Mouse (Mus musculus) lung, postnatal 0 days (tissue): ENCODE results near the gene Phka2. TPM values are rescaled to one million over a fixed set of nuclear protein-coding genes. Genes with fewer than 3 reads are reported as not detected.
A peak's percentile ranks its signal among the peaks of the same experiment; 100 is the strongest.

ENCODE experiments used
- ATAC-seq: fragments of 200-750 bp; cut with Nextera tagmentation; 2 replicates; pipeline ENCODE4 v1.8.0; 2017; ENCODE audit warnings: moderate library complexity
- DNase-seq: peaks from one replicate; pipeline ENCODE4 v3.0.0-alpha.2; 2016; ENCODE audit warnings: low spot score
- H3K27ac ChIP-seq: fragments of 300-500 bp; sonication (generic); 2 replicates; pipeline ENCODE4 v1.5.1; 2014; ENCODE audit warnings: antibody characterized with exemption, mild to moderate bottlenecking, low read length, mixed read lengths
- H3K27me3 ChIP-seq: fragments of 300-500 bp; sonication (generic); replicated peaks from 2 replicates; pipeline ENCODE4 v1.6.1; 2014; ENCODE audit warnings: low read length, mixed read lengths; ENCODE audit not compliant: insufficient read depth
- H3K36me3 ChIP-seq: fragments of 300-500 bp; sonication (generic); 2 replicates; pipeline ENCODE4 v1.6.1; 2014; ENCODE audit warnings: low read length, mixed read lengths; ENCODE audit not compliant: insufficient read depth
- H3K4me1 ChIP-seq: fragments of 300-500 bp; sonication (generic); 2 replicates; pipeline ENCODE4 v1.6.1; 2014; ENCODE audit warnings: antibody characterized with exemption, low read depth, low read length, mixed read lengths; ENCODE audit not compliant: insufficient read depth
- H3K4me2 ChIP-seq: fragments of 300-500 bp; sonication (generic); replicated peaks from 2 replicates; pipeline ENCODE4 v1.6.1; 2014; ENCODE audit warnings: low read depth, mild to moderate bottlenecking, low read length, moderate library complexity, mixed read lengths
- H3K4me3 ChIP-seq: fragments of 300-500 bp; sonication (generic); 2 replicates; pipeline ENCODE4 v1.5.1; 2014; ENCODE audit warnings: low read depth, low read length
- H3K9ac ChIP-seq: fragments of 300-500 bp; sonication (generic); replicated peaks from 2 replicates; pipeline ENCODE4 v1.6.1; 2014; ENCODE audit warnings: low read depth, mild to moderate bottlenecking
- H3K9me3 ChIP-seq: fragments of 300-500 bp; sonication (generic); 2 replicates; pipeline ENCODE4 v1.6.1; 2016; ENCODE audit warnings: low read length, mixed read lengths
- CTCF ChIP-seq: IDR thresholded peaks from 2 replicates; pipeline ENCODE4 v1.5.1; 2016; ENCODE audit warnings: antibody characterized with exemption, mild to moderate bottlenecking
- EP300 ChIP-seq: IDR thresholded peaks from 2 replicates; pipeline ENCODE4 v1.6.1; 2016; ENCODE audit warnings: antibody characterized with exemption, mild to moderate bottlenecking, control low read depth
- WGBS: fragments of 180-500 bp; shearing (Covaris S2); extraction: QIAGEN DNeasy Blood & Tissue Kit; methylation state at CpG from one replicate; pipeline ENCODE4 v1.1.7; 2014; 5-methylcytosine and 5-hydroxymethylcytosine counted together
- polyA plus RNA-seq: library from polyadenylated mRNA; unstranded; fragments of >200 nt; fragmentation: Nextera tagmentation; extraction: Ambion mirVana; gene quantifications from 2 replicates; pipeline ENCODE4 v1.2.1, GENCODE M21; 2015

The Phka2 gene
- polyA plus RNA-seq, 1 experiment from 2014 or later, result 9.9 TPM

DNA sequence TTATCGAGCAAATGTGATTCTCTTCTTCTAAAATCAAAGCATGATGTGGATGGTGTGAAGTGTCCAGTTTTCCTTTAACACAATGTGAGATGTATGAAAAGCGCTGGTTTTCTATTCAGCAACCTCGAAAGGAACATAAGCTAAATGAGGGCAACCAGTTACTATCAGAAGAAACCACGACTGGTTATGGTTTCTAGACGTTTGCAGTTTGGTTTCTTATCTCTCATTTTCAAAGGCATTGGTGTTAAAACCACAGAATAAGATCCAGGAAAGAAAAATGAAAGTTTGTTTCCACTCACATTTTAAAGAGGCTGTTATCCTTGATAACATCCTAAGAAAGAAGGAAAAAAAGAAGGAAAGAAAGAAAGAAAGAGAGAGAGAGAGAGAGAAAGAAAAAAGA, 5.5 kb upstream of the Phka2 start:
- no peak for ATAC-seq

DNA sequence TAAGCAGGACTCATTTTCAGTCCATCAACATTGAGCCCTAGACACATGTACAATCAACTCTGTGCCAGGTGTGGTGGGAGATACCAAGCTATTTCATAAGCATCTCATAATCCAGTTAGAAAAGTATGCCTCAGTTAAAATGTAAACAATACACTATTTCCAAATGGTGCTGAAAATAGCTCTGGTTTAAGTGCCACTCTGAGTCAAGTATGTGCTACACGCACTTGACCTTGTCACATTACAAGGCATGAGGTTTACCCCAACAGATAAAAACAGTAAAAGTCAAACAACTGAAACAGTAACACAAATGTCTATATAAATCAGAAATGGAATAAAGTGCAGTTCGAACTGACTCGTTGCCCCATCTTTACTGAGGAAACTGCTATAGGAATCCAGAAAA, 871 bp upstream of the Phka2 start:
- H3K36me3 ChIP-seq, result no peaks in the 10 kb centered on the region

More for the DNA sequence above, 5.5 kb upstream of the Phka2 start:
- Histone ChIP-seq H3K4me3 (no peak overlapping the region), H3K36me3 (no peaks in the 10 kb centered on the region), H3K4me2 (no peak overlapping the region), H3K27ac (no peak overlapping the region), H3K4me1 (no peaks in the 10 kb centered on the region), H3K27me3 (no peaks in the 10 kb centered on the region), H3K9ac (no peak overlapping the region), H3K9me3 (no peaks in the 10 kb centered on the region)
- TF ChIP-seq EP300 (no peak), CTCF (no peak)
- DNase-seq, result no peak
- WGBS, result 66% methylated on average over 5 of the region's 5 CpGs

DNA sequence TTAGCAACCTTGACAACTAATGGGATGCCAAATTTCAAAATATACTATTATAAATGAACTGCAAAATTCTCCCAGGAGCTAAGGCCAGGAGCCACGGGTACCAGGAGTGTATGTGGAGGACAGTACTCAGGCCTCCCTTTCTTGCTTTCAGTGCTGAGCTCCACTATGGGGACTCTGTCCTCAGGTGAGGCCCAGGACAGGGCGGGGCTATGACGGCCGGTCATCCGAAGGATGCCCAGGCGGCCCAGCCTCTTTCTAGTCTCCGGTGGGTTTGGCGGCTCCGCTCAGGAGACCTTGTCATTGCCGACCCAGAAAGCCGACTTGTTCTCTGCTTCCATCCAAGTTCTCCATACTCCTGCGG, 299 bp upstream of the Phka2 start:
- DNase-seq, result no peak
- Histone ChIP-seq H3K9me3 (no peaks in the 10 kb centered on the region), H3K36me3 (no peaks in the 10 kb centered on the region), H3K4me1 (no peaks in the 10 kb centered on the region), H3K9ac (no peak overlapping the region), H3K4me3 (peak overlapping the region; percentile 45), H3K4me2 (peak overlapping the region; percentile 58), H3K27me3 (no peaks in the 10 kb centered on the region), H3K27ac (peak overlapping the region; percentile 82)
- WGBS, result 3% methylated on average over 5 of the region's 12 CpGs
- TF ChIP-seq CTCF, result no peak
- ATAC-seq, result peak; percentile 55

More for the DNA sequence above, 871 bp upstream of the Phka2 start:
- Histone ChIP-seq H3K4me1 (no peaks in the 10 kb centered on the region), H3K4me2 (no peak overlapping the region), H3K9ac (no peak overlapping the region), H3K27me3 (no peaks in the 10 kb centered on the region), H3K9me3 (no peaks in the 10 kb centered on the region), H3K27ac (0 out of 2 replicates have a peak overlapping the region, but pooled peaks have one; percentile 82), H3K4me3 (no peak overlapping the region)
- 58% methylated on average over 3 of the region's 3 CpGs for WGBS
- TF ChIP-seq EP300 (peak; percentile 64), CTCF (no peak)
- DNase-seq (peak; percentile 41), ATAC-seq (peak; percentile 48)

DNA sequence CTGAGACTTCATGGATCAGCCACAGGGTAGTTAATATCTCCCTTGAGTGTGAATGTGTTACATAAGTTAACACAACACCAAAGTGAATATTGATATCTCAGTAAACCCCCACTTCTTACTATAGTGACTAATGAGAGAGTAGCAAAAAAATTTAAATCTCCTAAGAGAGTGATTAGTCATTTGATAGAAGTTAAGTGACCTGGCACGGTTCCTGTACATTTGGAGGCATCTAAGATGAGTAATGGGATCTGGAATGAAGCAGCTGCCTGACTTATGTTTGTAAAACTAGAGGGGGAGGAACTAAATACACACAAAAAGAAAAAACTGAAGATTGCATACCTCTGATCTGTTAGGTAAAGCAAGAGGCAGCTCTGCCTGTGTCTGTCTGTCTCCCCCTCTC, 7.1 kb downstream of the Phka2 start:
- TF ChIP-seq EP300 (no peak), CTCF (no peak)
- no peak overlapping the region for H3K27ac ChIP-seq
- DNase-seq (no peak), ATAC-seq (no peak)
- H3K27me3 ChIP-seq, result no peaks in the 10 kb centered on the region
- no peak overlapping the region for H3K4me2 ChIP-seq
- 14% methylated on average over 1 of the region's 1 CpGs for WGBS
- H3K36me3 ChIP-seq, result no peaks in the 10 kb centered on the region
- no peak overlapping the region for H3K9ac ChIP-seq
- H3K9me3 ChIP-seq, result no peaks in the 10 kb centered on the region
- H3K4me1 ChIP-seq, result no peaks in the 10 kb centered on the region
- H3K4me3 ChIP-seq, result no peak overlapping the region

GRCm38 (mm10) chrX:160510197-160510596, 8.2 kb downstream of the Phka2 start:
- ATAC-seq (no peak), DNase-seq (peak; percentile 5)
- Histone ChIP-seq H3K27ac (no peak overlapping the region), H3K4me1 (no peaks in the 10 kb centered on the region), H3K27me3 (no peaks in the 10 kb centered on the region), H3K9me3 (no peaks in the 10 kb centered on the region), H3K4me3 (no peak overlapping the region), H3K36me3 (no peaks in the 10 kb centered on the region), H3K4me2 (no peak overlapping the region), H3K9ac (no peak overlapping the region)
- WGBS, result 60% methylated on average over 2 of the region's 2 CpGs
- TF ChIP-seq CTCF, result no peak
- no peak for TF ChIP-seq EP300

GRCm38 (mm10) chrX:160516027-160516426, 14.1 kb downstream of the Phka2 start:
- Histone ChIP-seq H3K4me1 (no peaks in the 10 kb centered on the region), H3K27me3 (no peaks in the 10 kb centered on the region), H3K27ac (no peak overlapping the region), H3K4me2 (no peak overlapping the region), H3K9me3 (no peaks in the 10 kb centered on the region), H3K36me3 (no peaks in the 10 kb centered on the region), H3K9ac (no peak overlapping the region), H3K4me3 (no peak overlapping the region)
- DNase-seq (no peak), ATAC-seq (no peak)
- no peak for TF ChIP-seq EP300
- no peak for TF ChIP-seq CTCF

DNA sequence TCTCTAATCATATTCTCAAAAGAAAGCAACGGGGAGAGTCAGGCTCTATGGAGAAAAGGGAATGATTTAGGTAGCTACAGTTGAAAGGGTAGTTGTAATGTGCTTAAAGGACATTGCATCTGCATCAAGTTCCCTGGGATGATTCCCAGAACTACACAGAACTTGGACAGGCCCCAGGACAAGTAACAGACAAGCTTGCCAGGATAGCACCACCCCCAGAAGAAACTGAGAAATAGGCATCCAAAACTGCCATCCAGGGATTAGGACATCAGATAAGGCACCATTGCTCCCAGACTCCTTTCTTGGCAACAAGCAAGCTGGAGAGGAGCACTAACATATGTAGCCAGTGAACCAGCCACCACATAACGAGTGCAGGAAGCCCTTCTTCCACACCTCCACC, 40.8 kb downstream of the Phka2 start:
- Histone ChIP-seq H3K36me3 (no peaks in the 10 kb centered on the region), H3K27ac (no peak overlapping the region), H3K4me3 (no peak overlapping the region), H3K27me3 (no peaks in the 10 kb centered on the region), H3K4me1 (no peaks in the 10 kb centered on the region), H3K9ac (no peak overlapping the region), H3K9me3 (no peaks in the 10 kb centered on the region), H3K4me2 (no peak overlapping the region)
- ATAC-seq (no peak), DNase-seq (no peak)
- 64% methylated on average over 2 of the region's 2 CpGs for WGBS
- TF ChIP-seq CTCF (no peak), EP300 (no peak)
